Mouse (Mus musculus) CD4-positive naive resting alpha-beta T cell, adult 57 days (primary cell): ENCODE results near the gene Ap3b2. TPM values are rescaled to one million over a fixed set of nuclear protein-coding genes. Genes with fewer than 3 reads are reported as not detected.

Experiments
- total RNA-seq: library from RNA; stranded (reverse); gene quantifications from one replicate; pipeline ENCODE4 v1.2.4, GENCODE M21; 2023

Gene Ap3b2
- total RNA-seq: not detected

DNA sequence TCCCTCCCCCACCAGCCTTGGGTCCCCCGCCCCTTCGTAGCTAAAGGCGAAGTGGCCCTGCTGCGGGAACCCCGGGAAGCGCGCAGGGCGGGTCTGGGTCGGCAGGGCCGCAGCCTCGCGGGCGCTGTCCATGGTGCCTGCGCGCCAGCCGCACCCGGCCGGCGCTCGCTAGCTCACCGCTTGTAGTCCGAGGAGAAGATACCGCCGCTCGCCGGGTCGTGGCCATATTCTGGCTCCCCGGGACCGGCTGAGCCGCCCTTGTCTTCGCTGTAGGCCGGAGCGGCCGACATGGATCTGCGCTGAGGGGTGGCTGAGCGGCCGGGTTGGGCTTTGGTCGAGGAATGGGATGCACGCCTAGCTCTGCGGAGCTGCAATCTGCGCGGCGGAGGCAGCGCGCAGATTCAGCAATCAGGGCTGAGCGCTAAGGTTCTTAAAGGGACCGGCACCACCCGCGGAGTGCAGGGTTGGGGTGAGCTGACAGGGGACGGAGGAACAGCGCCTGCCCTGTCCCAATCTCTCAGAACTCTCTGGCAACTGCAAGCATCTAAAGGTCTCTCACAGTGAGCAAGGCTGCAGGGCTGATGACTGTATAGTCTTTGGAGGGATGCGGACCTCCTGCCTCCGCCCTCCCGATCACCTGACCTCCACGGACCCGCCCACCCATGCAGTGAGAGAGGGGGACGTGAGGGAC, at the start of gene Ap3b2:
Gene Ap3b2, minus strand, starts transcription at position 595 of the 691 bp plus-strand sequence.

DNA sequence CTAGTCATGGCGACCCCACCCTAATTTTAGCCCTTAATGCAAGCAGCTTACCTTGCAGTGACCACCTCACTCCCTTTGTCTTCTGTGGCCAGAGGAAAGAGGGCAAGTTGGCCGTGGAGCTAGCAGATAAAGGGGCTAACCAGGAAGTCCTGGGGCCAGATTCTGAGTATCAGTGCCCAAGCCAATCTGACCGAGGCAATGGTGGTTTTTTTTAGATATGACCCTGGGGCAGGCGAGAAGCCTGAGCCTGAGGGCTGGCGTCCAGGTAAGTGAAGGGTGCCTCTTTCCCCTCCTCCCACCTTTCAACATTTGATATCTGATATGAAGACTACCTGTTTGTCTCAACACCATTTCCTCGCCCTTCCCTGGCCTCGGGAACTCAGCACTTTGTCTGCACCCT, 4.5 kb upstream of the Ap3b2 start, which contains the start of gene BC048679:
Gene BC048679, minus strand, starts transcription at position 101 of the 400 bp plus-strand sequence.

DNA sequence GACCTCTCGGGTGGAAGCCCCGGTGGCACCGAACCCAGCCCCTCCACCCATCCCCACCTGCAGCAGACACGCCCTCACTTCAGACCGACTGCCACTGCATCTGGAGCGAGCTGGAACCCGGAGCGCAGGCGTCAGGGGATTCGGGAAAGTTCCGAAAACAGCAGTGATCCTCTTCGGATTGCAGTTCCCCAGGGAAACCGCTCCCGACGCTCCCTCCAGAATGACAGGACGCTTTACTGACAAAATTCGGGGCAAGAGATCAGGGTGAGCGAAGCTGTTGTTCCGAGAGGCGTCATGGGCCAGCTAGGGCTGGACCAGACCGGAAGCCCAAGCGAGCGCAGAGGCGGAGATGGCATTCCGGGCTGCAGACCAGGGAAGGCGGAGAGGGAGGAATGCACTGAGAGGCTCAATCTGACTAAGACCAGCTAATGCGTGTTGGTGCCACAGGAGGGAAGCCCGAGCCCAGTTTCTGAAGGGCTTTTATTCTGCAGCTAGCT, 38.5 kb downstream of the Ap3b2 start, which contains the start of gene Cpeb1:
Gene Cpeb1, minus strand, starts transcription at position 311 of the 497 bp plus-strand sequence.

Other genes with a start within 250 kb of the Ap3b2 start
- gene Rps17, start 148.7 kb downstream of the Ap3b2 start, total RNA-seq: 2,525 TPM
- gene Cpeb1, start 38.5 kb downstream of the Ap3b2 start, total RNA-seq: not detected
- not detected for gene BC048679, start 4.4 kb upstream of the Ap3b2 start, total RNA-seq
- gene Fsd2, start 73.0 kb upstream of the Ap3b2 start, total RNA-seq: 1.2 TPM
- 33.9 TPM for gene Whamm, start 77.3 kb upstream of the Ap3b2 start, total RNA-seq
- gene Homer2, start 213.6 kb upstream of the Ap3b2 start, total RNA-seq: not detected